Mouse (Mus musculus): ENCODE data around the gene Myo1d.

DNA sequence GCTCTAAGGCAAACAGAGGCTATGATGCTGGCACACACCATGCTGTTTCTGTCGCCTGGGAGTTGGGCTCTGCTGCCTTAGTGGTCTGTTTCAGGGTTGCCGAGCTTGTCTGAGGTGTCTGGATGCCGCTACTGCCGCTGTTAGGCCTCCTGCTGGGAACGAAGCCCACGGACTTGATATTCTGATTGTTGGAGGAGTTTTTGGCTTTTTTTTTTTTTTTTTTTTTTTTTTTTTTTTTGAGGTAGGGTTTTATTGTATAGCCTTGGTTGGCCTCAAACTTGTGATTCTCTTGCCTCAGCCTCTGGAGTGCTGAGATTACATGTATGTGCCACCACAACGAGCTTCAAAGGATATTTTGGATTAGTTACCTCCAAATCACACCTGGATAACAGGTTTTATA lies 106.8 kb downstream of the Myo1d start:
- TF ChIP-seq CTCF (IDR thresholded peaks at IDR 0.05; ENCODE audit: borderline replicate concordance, insufficient read depth, low read depth, low read length) = no peak
- no peak for TF ChIP-seq POLR2A (IDR thresholded peaks at IDR 0.05; ENCODE audit: borderline replicate concordance, insufficient read depth, low read length)

Measured in cerebellum, adult 2 months (tissue).